Mouse (Mus musculus) heart, embryonic 16.5 days (tissue): ENCODE measurements around the gene Nmnat2. TPM values are rescaled to one million over a fixed set of nuclear protein-coding genes. Genes with fewer than 3 reads are reported as not detected.

Experiments used
- ATAC-seq: fragments of 200-750 bp; cut with Nextera tagmentation; replicated peaks from 2 replicates; pipeline ENCODE4 v1.8.0; 2017; ENCODE audit warnings: moderate number of reproducible peaks; ENCODE audit not compliant: insufficient read depth, low FRiP score; ENCODE audit errors: extremely low read depth
- H3K27ac ChIP-seq: fragments of 300-500 bp; sonication (generic); 2 replicates; pipeline ENCODE4 v1.5.1; 2014; ENCODE audit warnings: mild to moderate bottlenecking, low read length, control low read depth, moderate library complexity
- H3K27me3 ChIP-seq: fragments of 300-500 bp; sonication (generic); 2 replicates; pipeline ENCODE4 v1.6.1; 2014; ENCODE audit warnings: low read length, mixed read lengths; ENCODE audit not compliant: control insufficient read depth, insufficient read depth
- H3K36me3 ChIP-seq: fragments of 300-500 bp; sonication (generic); 2 replicates; pipeline ENCODE4 v1.6.1; 2014; ENCODE audit not compliant: control insufficient read depth, insufficient read depth
- H3K4me1 ChIP-seq: fragments of 300-500 bp; sonication (generic); 2 replicates; pipeline ENCODE4 v1.6.1; 2014; ENCODE audit warnings: low read length, mixed read lengths; ENCODE audit not compliant: control insufficient read depth, insufficient read depth
- H3K4me2 ChIP-seq: fragments of 300-500 bp; sonication (generic); 2 replicates; pipeline ENCODE4 v1.6.1; 2014; ENCODE audit warnings: low read depth, mild to moderate bottlenecking, control low read depth, low read length
- H3K4me3 ChIP-seq: fragments of 300-500 bp; sonication (generic); 2 replicates; pipeline ENCODE4 v1.5.1; 2014; ENCODE audit warnings: mild to moderate bottlenecking, control low read depth, low read length
- H3K9ac ChIP-seq: fragments of 300-500 bp; sonication (generic); 2 replicates; pipeline ENCODE4 v1.6.1; 2014; ENCODE audit warnings: low read length, control low read depth
- H3K9me3 ChIP-seq: fragments of 300-500 bp; sonication (generic); replicated peaks from 2 replicates; pipeline ENCODE4 v1.6.1; 2016; ENCODE audit warnings: low read length; ENCODE audit not compliant: control insufficient read depth
- WGBS: fragments of 180-500 bp; shearing (Covaris S2); extraction: QIAGEN DNeasy Blood & Tissue Kit; methylation state at CpG from one replicate; pipeline ENCODE4 v1.1.7; 2014; 5-methylcytosine and 5-hydroxymethylcytosine counted together
- polyA plus RNA-seq: library from polyadenylated mRNA; unstranded; fragments of >200 nt; fragmentation: Nextera tagmentation; extraction: Ambion mirVana; gene quantifications from 2 replicates; pipeline ENCODE4 v1.2.1, GENCODE M21; 2015

The Nmnat2 gene
- 0.58 and 1.1 TPM in 2 replicates for polyA plus RNA-seq

GRCm38 (mm10) chr1:152954821-152955523 is at the start of gene Nmnat2:
Gene Nmnat2, plus strand, starts transcription at chr1:152954993.
- H3K36me3 ChIP-seq = no peaks in the 10 kb centered on the region
- H3K4me2 ChIP-seq = peak within 1 kb of the TSS; percentile 53
- peaks cover 42% of the 10 kb centered on the region for H3K27me3 ChIP-seq
- H3K27ac ChIP-seq = no peak within 1 kb of the TSS
- H3K4me3 ChIP-seq = peak within 1 kb of the TSS; percentile 41
- no peak within 1 kb of the TSS for H3K9ac ChIP-seq
- peaks cover 15% of the 10 kb centered on the region for H3K4me1 ChIP-seq
- under 1% methylated on average over 42 of the region's 42 CpGs for whole genome bisulfite sequencing
- no peak for ATAC-seq
- no peaks in the 10 kb centered on the region for H3K9me3 ChIP-seq

- Histone ChIP-seq H3K4me1 (no peaks in the 10 kb centered on the region), H3K4me3 (no peak overlapping the region), H3K27ac (no peak overlapping the region), H3K27me3 (no peaks in the 10 kb centered on the region), H3K36me3 (no peaks in the 10 kb centered on the region), H3K9ac (no peak overlapping the region), H3K9me3 (no peaks in the 10 kb centered on the region), H3K4me2 (no peak overlapping the region)
- 60% methylated on average over 6 of the region's 6 CpGs for WGBS
- no peak for ATAC-seq
Observed at GRCm38 (mm10) chr1:152913483-152914460, 41.0 kb upstream of the Nmnat2 start.

- no peak overlapping the region for H3K4me3 ChIP-seq
- 63% methylated on average over 5 of the region's 5 CpGs for WGBS
- no peaks in the 10 kb centered on the region for H3K36me3 ChIP-seq
- no peaks in the 10 kb centered on the region for H3K27me3 ChIP-seq
- no peak overlapping the region for H3K27ac ChIP-seq
- no peaks in the 10 kb centered on the region for H3K9me3 ChIP-seq
- no peaks in the 10 kb centered on the region for H3K4me1 ChIP-seq
- no peak overlapping the region for H3K4me2 ChIP-seq
- H3K9ac ChIP-seq = no peak overlapping the region
- ATAC-seq = no peak
Observed at GRCm38 (mm10) chr1:152915766-152916165, 39.0 kb upstream of the Nmnat2 start.

- 46% methylated on average over 5 of the region's 5 CpGs for WGBS
- H3K4me3 ChIP-seq = no peak overlapping the region
Observed at GRCm38 (mm10) chr1:152916936-152917335, 37.9 kb upstream of the Nmnat2 start.

GRCm38 (mm10) chr1:152917626-152918025 is 37.2 kb upstream of the Nmnat2 start:
- no peak overlapping the region for H3K9ac ChIP-seq
- no peaks in the 10 kb centered on the region for H3K9me3 ChIP-seq
- WGBS = 75% methylated on average over 4 of the region's 4 CpGs
- H3K27ac ChIP-seq = no peak overlapping the region
- H3K4me3 ChIP-seq = no peak overlapping the region
- no peaks in the 10 kb centered on the region for H3K36me3 ChIP-seq
- H3K4me1 ChIP-seq = no peaks in the 10 kb centered on the region
- H3K27me3 ChIP-seq = no peaks in the 10 kb centered on the region
- no peak for ATAC-seq
- H3K4me2 ChIP-seq = no peak overlapping the region

More at GRCm38 (mm10) chr1:152916936-152917335, 37.9 kb upstream of the Nmnat2 start:
- ATAC-seq = no peak
- Histone ChIP-seq H3K4me1 (no peaks in the 10 kb centered on the region), H3K27me3 (no peaks in the 10 kb centered on the region), H3K36me3 (no peaks in the 10 kb centered on the region), H3K9me3 (no peaks in the 10 kb centered on the region), H3K9ac (no peak overlapping the region), H3K27ac (no peak overlapping the region), H3K4me2 (no peak overlapping the region)

- Histone ChIP-seq H3K9me3 (no peaks in the 10 kb centered on the region), H3K4me1 (no peaks in the 10 kb centered on the region), H3K27me3 (no peaks in the 10 kb centered on the region), H3K4me2 (no peak overlapping the region), H3K9ac (no peak overlapping the region), H3K27ac (no peak overlapping the region), H3K36me3 (no peaks in the 10 kb centered on the region), H3K4me3 (no peak overlapping the region)
- no peak for ATAC-seq
- WGBS = 76% methylated on average over 3 of the region's 3 CpGs
Observed at GRCm38 (mm10) chr1:152921786-152922185, 33.0 kb upstream of the Nmnat2 start.

- H3K4me1 ChIP-seq = no peaks in the 10 kb centered on the region
- no peak overlapping the region for H3K4me3 ChIP-seq
- ATAC-seq = no peak
- H3K9me3 ChIP-seq = no peaks in the 10 kb centered on the region
- 55% methylated on average over 11 of the region's 11 CpGs for WGBS
- H3K36me3 ChIP-seq = no peaks in the 10 kb centered on the region
- no peak overlapping the region for H3K4me2 ChIP-seq
- no peak overlapping the region for H3K27ac ChIP-seq
- no peaks in the 10 kb centered on the region for H3K27me3 ChIP-seq
- no peak overlapping the region for H3K9ac ChIP-seq
Observed at GRCm38 (mm10) chr1:152933962-152934361, 20.8 kb upstream of the Nmnat2 start.

- no peak overlapping the region for H3K4me2 ChIP-seq
- no peak overlapping the region for H3K4me3 ChIP-seq
- no peak overlapping the region for H3K27ac ChIP-seq
- WGBS = 77% methylated on average over 6 of the region's 6 CpGs
- no peaks in the 10 kb centered on the region for H3K9me3 ChIP-seq
- H3K27me3 ChIP-seq = no peaks in the 10 kb centered on the region
- H3K9ac ChIP-seq = no peak overlapping the region
- H3K36me3 ChIP-seq = no peaks in the 10 kb centered on the region
- no peak for ATAC-seq
- H3K4me1 ChIP-seq = no peaks in the 10 kb centered on the region
Observed at GRCm38 (mm10) chr1:152935476-152935875, 19.3 kb upstream of the Nmnat2 start.

- Histone ChIP-seq H3K4me1 (no peaks in the 10 kb centered on the region), H3K27me3 (no peaks in the 10 kb centered on the region), H3K4me3 (no peak overlapping the region), H3K27ac (no peak overlapping the region), H3K9ac (no peak overlapping the region), H3K36me3 (no peaks in the 10 kb centered on the region), H3K9me3 (no peaks in the 10 kb centered on the region), H3K4me2 (no peak overlapping the region)
- WGBS = 58% methylated on average over 5 of the region's 5 CpGs
- no peak for ATAC-seq
Observed at GRCm38 (mm10) chr1:152936365-152936764, 18.4 kb upstream of the Nmnat2 start.
